Mouse (Mus musculus) induced T-regulatory cell, adult 2 months (primary cell): ENCODE results near the gene Cdc14a.
A peak's percentile ranks its signal among the peaks of the same experiment; 100 is the strongest.

ENCODE experiments used
- DNase-seq: peaks from one replicate; pipeline ENCODE4 v3.0.0-alpha.2; 2012; ENCODE audit warnings: low read depth

Cdc14a gene

DNA sequence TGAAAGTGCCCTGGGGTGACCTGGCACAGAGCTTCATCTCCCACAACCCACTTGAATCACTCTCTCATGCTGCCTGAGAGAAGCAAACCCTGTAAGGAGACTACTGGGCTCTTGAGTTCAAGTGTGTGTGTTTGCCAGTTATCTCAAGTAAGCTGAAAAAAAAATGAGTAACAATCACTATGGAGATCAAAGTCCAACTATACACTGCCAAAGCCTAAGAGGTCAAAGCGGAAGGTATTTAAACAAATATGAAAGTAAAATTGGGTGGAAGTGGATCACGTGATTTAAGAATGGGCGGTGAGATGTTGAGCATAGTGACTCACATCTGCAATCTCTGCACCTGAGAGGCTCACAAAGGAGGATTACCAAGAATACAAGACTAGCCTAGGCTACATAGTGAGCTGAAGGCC lies 9.4 kb downstream of the Cdc14a start:
- DNase-seq: peak; percentile 48

DNA sequence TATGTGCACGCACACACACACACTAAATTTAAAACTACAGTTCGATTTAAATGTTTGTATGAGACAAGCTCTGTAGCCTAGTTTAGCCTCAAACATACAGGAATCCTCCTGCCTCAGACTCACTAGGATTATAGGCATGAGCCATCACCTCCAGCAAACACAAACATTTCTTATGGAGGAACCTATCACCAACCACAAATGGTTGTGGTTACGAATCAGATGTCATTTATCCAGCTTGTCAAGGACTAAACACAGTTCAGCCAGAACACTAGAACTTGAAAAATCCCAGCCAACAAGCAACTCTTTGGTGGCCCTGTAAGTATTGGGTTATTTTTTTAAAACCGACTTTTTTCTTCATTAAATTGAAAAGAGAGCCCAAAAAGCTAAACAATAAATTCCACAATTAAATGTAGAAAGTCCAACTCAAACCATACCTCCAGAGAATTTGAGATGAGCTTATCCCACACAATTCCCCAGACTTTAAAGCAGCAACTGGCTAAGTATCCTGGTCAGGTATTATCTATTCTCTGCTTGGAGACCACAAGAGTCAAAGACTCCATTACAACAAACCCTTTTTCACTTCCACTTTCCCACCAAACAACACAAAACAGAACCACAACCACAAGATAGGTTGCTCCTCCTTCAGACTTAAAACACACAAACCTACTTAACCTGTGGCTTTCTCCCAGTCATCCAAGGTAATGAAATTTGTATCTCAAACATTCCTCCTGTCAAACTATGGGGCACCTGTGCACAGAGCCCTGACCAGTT lies 10.7 kb downstream of the Cdc14a start:
- no peak for DNase-seq

GRCm38 (mm10) chr3:116410051-116410450 lies 13.8 kb downstream of the Cdc14a start:
- no peak for DNase-seq

DNA sequence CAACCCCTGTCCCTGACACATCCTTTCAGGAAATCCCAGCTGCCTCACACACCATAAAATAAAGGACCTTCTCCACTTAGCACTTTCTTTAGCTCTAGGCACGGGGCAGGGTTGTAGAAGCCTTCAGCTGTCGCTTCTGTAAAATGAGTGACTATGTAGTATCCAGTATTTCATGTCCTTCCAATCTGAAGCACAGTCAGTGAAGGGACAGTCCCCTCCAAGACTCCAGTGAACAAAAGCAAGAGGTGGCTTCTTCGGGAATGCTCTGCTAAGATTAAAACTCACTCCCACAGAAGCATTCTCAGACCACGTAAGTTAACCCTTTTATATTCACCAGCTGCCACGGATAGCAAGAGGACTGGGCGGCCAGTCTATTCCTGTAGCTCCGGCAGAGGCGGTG lies 14.3 kb downstream of the Cdc14a start:
- no peak for DNase-seq

GRCm38 (mm10) chr3:116408856-116409255 lies 15.0 kb downstream of the Cdc14a start:
- no peak for DNase-seq

- DNase-seq: no peak
These were observed 18.3 kb downstream of the Cdc14a start for GRCm38 (mm10) chr3:116405516-116405915.

GRCm38 (mm10) chr3:116401436-116401835 lies 22.4 kb downstream of the Cdc14a start:
- DNase-seq: no peak

- DNase-seq: no peak
These were observed 24.3 kb downstream of the Cdc14a start for GRCm38 (mm10) chr3:116399349-116400090.

GRCm38 (mm10) chr3:116398543-116398942 lies 25.3 kb downstream of the Cdc14a start:
- DNase-seq: no peak

DNA sequence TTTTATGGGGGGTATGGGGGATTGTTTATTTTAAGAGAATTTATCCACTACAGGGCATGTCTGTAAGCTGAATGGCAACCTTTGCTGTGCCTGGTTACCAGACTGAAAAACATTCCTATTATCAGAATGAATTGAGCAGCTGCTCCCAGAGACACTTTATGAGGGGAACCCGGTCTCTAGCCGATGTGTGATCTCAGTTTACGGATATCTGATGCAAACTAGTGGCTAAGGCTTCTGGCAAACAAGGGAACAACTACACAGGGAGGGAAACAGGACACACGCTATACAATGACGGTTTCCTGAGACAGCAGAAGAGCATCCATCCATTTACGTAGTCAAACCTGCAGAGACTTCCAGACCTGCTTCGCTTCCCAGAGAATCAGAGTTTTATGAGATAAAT lies 25.9 kb downstream of the Cdc14a start:
- no peak for DNase-seq

GRCm38 (mm10) chr3:116397341-116397740 lies 26.5 kb downstream of the Cdc14a start:
- DNase-seq: no peak

- no peak for DNase-seq
These were observed 27.3 kb downstream of the Cdc14a start for GRCm38 (mm10) chr3:116396571-116396970.

DNA sequence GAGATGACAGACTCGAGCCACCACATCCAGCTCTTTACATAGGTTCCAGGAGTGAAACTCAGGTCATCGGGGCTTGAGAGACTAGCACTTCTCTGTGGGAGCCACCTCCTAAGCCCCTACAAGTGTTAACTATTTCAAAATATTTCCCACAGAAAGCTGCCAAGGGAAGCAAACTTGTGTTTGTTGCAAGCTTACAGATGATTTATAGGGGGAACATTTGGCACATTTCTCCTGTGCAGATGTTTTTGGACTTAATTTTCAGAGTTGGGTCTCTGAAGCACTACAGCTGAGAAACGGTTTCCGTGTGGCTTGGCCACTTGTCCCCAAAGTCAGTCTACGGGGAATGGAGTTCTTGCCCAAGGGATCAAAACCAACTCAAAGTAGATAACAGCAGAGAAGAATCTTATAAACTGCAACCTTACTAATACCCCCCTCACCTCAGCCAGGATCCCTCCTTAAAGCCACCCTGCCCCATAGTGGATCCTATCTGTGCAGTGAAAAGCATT lies 28.9 kb downstream of the Cdc14a start:
- no peak for DNase-seq

GRCm38 (mm10) chr3:116391399-116391798 lies 32.4 kb downstream of the Cdc14a start:
- DNase-seq: no peak

- DNase-seq: no peak
These were observed 34.0 kb downstream of the Cdc14a start for GRCm38 (mm10) chr3:116389500-116390470.

DNA sequence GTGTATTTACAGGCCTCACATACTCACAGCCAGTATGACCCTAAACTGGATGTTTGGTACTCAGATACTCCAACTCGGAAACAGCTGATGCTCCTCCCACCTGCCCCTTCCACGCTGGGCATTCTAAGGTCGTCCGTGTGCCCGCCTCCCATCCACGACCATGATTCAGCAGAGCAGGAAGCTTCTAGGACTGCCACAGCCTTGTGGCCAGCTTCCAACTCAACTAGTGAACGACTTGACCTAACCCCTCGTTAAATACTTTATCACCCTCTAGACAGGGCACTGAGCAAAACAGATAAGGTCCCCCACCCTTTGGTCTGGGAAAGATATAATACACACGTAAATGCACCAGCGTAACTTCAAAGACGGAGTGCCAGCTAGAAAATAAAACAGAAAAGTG lies 35.0 kb downstream of the Cdc14a start:
- DNase-seq: no peak

DNA sequence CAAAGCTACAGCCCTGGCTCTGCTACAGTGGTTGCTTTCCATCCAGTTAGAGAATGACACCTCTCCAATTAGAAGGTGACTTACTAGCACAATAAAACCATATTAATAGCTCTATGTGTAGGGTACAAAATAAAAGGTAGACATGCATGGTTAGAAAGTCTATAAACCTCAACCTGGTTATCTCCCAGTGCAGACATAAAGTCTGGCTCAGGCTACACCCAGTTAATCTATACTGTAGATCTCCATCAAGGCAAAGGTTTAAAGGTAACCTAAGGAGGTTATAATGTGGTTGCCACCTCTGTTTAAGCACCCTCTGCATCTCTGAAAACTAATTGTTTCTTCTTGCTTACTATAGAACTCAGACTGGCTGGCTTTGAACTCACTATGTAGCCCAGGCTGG lies 36.9 kb downstream of the Cdc14a start:
- DNase-seq: no peak

GRCm38 (mm10) chr3:116386342-116386741 lies 37.5 kb downstream of the Cdc14a start:
- no peak for DNase-seq

GRCm38 (mm10) chr3:116384319-116384718 lies 39.5 kb downstream of the Cdc14a start:
- peak; percentile 57 for DNase-seq

- DNase-seq: peak; percentile 60
These were observed 43.5 kb downstream of the Cdc14a start for GRCm38 (mm10) chr3:116380319-116380718.

GRCm38 (mm10) chr3:116375442-116375841 lies 48.4 kb downstream of the Cdc14a start:
- no peak for DNase-seq

DNA sequence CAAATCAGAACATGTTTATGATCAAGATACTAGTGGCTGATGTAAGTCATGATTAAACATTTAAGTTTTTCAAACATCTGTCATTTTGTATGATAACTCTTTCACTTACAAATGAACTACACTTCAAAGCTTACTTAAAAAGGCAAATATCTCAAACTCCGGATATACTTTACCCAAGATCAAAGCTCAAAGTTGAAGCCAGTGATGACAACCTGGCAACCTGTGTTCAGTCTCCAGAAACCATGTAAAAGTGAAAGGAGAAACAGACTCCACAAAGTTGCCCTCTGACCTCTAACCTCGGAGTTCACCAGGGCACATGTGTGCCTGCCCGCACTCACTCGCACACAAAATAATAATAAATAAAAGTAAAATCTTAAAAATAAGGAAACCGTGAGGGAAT lies 49.3 kb downstream of the Cdc14a start:
- peak; percentile 55 for DNase-seq
